Mouse (Mus musculus): ENCODE measurements around the gene Olfr618. TPM values are rescaled to one million over a fixed set of nuclear protein-coding genes. Genes with fewer than 3 reads are reported as not detected.

The Olfr618 gene
- polyA plus RNA-seq, 1 experiment from 2014 or later = not detected

Small RNA genes lying within 50 kb of the gene (microRNA-seq; reads per million reads assigned to microRNA genes)
- gene Gm26506 = not detected

Other genes with a start within 250 kb of the Olfr618 start
- not detected in 2 replicates for gene Olfr600, start 240.4 kb upstream of the Olfr618 start, polyA plus RNA-seq (2015; fragmentation: Nextera tagmentation; extraction: Ambion mirVana)
- gene Olfr601, start 227.4 kb upstream of the Olfr618 start, polyA plus RNA-seq (2015; fragmentation: Nextera tagmentation; extraction: Ambion mirVana) = not detected in 2 replicates
- gene Olfr603, start 203.9 kb upstream of the Olfr618 start, polyA plus RNA-seq (2015; fragmentation: Nextera tagmentation; extraction: Ambion mirVana) = not detected in 2 replicates
- not detected in 2 replicates for gene Usp17lc, start 175.0 kb upstream of the Olfr618 start, polyA plus RNA-seq (2015; fragmentation: Nextera tagmentation; extraction: Ambion mirVana)
- gene Olfr605, start 144.7 kb upstream of the Olfr618 start, polyA plus RNA-seq (2015; fragmentation: Nextera tagmentation; extraction: Ambion mirVana) = not detected in 2 replicates
- not detected in 2 replicates for gene Olfr606, start 141.1 kb upstream of the Olfr618 start, polyA plus RNA-seq (2015; fragmentation: Nextera tagmentation; extraction: Ambion mirVana)
- not detected in 2 replicates for gene Olfr607, start 126.0 kb upstream of the Olfr618 start, polyA plus RNA-seq (2015; fragmentation: Nextera tagmentation; extraction: Ambion mirVana)
- not detected in 2 replicates for gene Olfr608, start 120.2 kb upstream of the Olfr618 start, polyA plus RNA-seq (2015; fragmentation: Nextera tagmentation; extraction: Ambion mirVana)
- gene Olfr609, start 92.0 kb upstream of the Olfr618 start, polyA plus RNA-seq (2015; fragmentation: Nextera tagmentation; extraction: Ambion mirVana) = not detected in 2 replicates
- not detected in 2 replicates for gene Olfr610, start 78.0 kb upstream of the Olfr618 start, polyA plus RNA-seq (2015; fragmentation: Nextera tagmentation; extraction: Ambion mirVana)
- not detected in 2 replicates for gene Olfr611, start 69.3 kb upstream of the Olfr618 start, polyA plus RNA-seq (2015; fragmentation: Nextera tagmentation; extraction: Ambion mirVana)
- not detected in 2 replicates for gene Olfr612, start 47.4 kb upstream of the Olfr618 start, polyA plus RNA-seq (2015; fragmentation: Nextera tagmentation; extraction: Ambion mirVana)
- gene Olfr613, start 42.0 kb upstream of the Olfr618 start, polyA plus RNA-seq (2015; fragmentation: Nextera tagmentation; extraction: Ambion mirVana) = not detected in 2 replicates
- not detected in 2 replicates for gene Olfr615, start 34.0 kb upstream of the Olfr618 start, polyA plus RNA-seq (2015; fragmentation: Nextera tagmentation; extraction: Ambion mirVana)
- not detected in 2 replicates for gene Olfr616, start 21.0 kb upstream of the Olfr618 start, polyA plus RNA-seq (2015; fragmentation: Nextera tagmentation; extraction: Ambion mirVana)
- gene Olfr617, start 17.0 kb upstream of the Olfr618 start, polyA plus RNA-seq (2015; fragmentation: Nextera tagmentation; extraction: Ambion mirVana) = not detected in 2 replicates
- not detected in 2 replicates for gene Olfr619, start 10.5 kb downstream of the Olfr618 start, polyA plus RNA-seq (2015; fragmentation: Nextera tagmentation; extraction: Ambion mirVana)
- not detected in 2 replicates for gene Olfr620, start 22.4 kb downstream of the Olfr618 start, polyA plus RNA-seq (2015; fragmentation: Nextera tagmentation; extraction: Ambion mirVana)
- gene Olfr622, start 52.6 kb downstream of the Olfr618 start, polyA plus RNA-seq (2015; fragmentation: Nextera tagmentation; extraction: Ambion mirVana) = not detected in 2 replicates
- not detected in 2 replicates for gene Olfr623, start 73.6 kb downstream of the Olfr618 start, polyA plus RNA-seq (2015; fragmentation: Nextera tagmentation; extraction: Ambion mirVana)
- 0.02 TPM in 2 replicates for gene Olfr624, start 81.1 kb downstream of the Olfr618 start, polyA plus RNA-seq (2015; fragmentation: Nextera tagmentation; extraction: Ambion mirVana)
- gene Olfr625-ps1, start 92.6 kb downstream of the Olfr618 start, polyA plus RNA-seq (2015; fragmentation: Nextera tagmentation; extraction: Ambion mirVana) = not detected in 2 replicates
- gene Olfr243, start 124.6 kb downstream of the Olfr618 start, polyA plus RNA-seq (2015; fragmentation: Nextera tagmentation; extraction: Ambion mirVana) = not detected in 2 replicates
- not detected in 2 replicates for gene Olfr628, start 140.3 kb downstream of the Olfr618 start, polyA plus RNA-seq (2015; fragmentation: Nextera tagmentation; extraction: Ambion mirVana)
- gene Olfr629, start 154.8 kb downstream of the Olfr618 start, polyA plus RNA-seq (2015; fragmentation: Nextera tagmentation; extraction: Ambion mirVana) = 0.08 TPM in 1 of 2 replicates, not detected in the other
- not detected in 2 replicates for gene Olfr630, start 167.2 kb downstream of the Olfr618 start, polyA plus RNA-seq (2015; fragmentation: Nextera tagmentation; extraction: Ambion mirVana)
- not detected in 2 replicates for gene Olfr69, start 181.5 kb downstream of the Olfr618 start, polyA plus RNA-seq (2015; fragmentation: Nextera tagmentation; extraction: Ambion mirVana)
- gene Olfr68, start 189.6 kb downstream of the Olfr618 start, polyA plus RNA-seq (2015; fragmentation: Nextera tagmentation; extraction: Ambion mirVana) = not detected in 2 replicates
- gene Olfr67, start 201.7 kb downstream of the Olfr618 start, polyA plus RNA-seq (2015; fragmentation: Nextera tagmentation; extraction: Ambion mirVana) = not detected in 2 replicates
- 48,050 and 52,773 TPM in 2 replicates for gene Hbb-bt, start 223.9 kb downstream of the Olfr618 start, polyA plus RNA-seq (2015; fragmentation: Nextera tagmentation; extraction: Ambion mirVana)
- gene Hbb-bs, start 238.0 kb downstream of the Olfr618 start, polyA plus RNA-seq (2015; fragmentation: Nextera tagmentation; extraction: Ambion mirVana) = 116,188 and 122,775 TPM in 2 replicates